Mouse (Mus musculus) E14TG2a.4 (cell line): Measurements from ENCODE around the gene Sync.

Source experiments
- CTCF ChIP-seq: conservative IDR thresholded peaks from 2 replicates; pipeline ENCODE4 v1.5.1; 2014; ENCODE audit warnings: low read length
- NANOG ChIP-seq: IDR thresholded peaks from 2 replicates; pipeline ENCODE4 v1.6.1; 2014; ENCODE audit warnings: borderline replicate concordance, low read length, mixed read lengths
- POU5F1 ChIP-seq: IDR thresholded peaks from 2 replicates; pipeline ENCODE4 v1.6.1; 2014; ENCODE audit warnings: low read length, borderline replicate concordance

- TF ChIP-seq CTCF (no peak), POU5F1 (no peak), NANOG (no peak)
These were observed 16.4 kb downstream of the Sync start for GRCm38 (mm10) chr4:129303816-129304215.
